Mouse (Mus musculus): ENCODE data around the gene Arpc1b.
"Not testable (repeated sequence)": the region's sequence is repeated elsewhere in the genome, so short reads cannot be mapped to it uniquely, and the experiment has no call there.

Arpc1b gene

DNA sequence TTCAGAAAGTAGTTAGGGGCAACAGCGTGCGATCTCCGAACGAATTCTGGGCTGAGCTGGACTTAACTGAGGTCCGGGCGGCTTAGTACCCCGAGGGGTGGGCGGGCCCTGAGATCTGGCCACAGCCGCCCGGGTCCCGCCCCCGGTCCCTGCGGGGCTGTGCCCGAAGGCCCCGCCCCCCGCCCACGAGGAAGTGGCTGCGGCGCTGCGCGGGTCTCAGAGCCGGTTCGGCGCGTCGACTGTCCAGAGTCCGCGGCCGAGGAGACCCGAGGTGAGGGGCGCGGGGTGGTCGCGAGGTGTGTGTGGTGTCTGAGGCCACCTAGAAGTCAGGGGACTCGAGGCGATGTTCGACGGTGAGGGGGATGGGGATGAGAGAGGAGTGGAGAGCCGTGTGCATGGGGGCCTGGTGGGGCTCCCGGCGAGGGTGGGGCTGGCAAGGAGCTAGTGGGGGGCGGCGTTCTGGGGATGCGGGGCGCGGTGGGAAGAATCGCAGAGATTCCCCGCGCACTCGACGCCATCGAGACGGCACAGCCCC lies at the start of gene Arpc1b:
Arpc1b (plus strand) TSS at position 145 of the 535 bp plus-strand sequence.
- DNase-seq (ENCODE audit: low read depth, low spot score) = peak; percentile 26

DNA sequence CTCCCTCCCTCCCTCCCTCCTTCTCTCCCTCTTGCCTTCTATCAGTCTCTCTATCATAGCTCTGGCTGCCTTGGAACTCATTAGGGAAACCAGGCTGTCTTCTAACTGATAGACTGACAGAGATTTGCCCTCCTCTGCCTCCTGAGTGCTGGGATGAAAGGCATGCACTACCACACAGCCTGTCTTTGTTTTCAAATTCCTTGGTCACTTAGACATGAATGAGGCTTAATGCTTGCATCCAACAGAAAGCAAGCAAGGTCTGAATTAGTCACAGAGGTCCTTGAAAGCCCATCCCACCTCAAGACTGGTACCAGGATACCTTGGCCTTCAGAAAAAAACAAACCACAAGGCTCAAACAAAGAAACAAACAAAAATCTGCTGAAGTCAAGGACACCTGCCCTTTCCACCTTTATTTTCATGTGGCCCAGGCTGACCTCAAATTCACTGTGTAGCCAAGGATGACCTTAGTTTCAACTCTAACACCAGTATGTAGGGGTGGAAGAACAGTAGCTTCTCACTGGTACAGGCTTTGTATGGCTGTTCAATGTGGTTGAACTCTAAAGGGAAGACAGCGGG lies 49.2 kb upstream of the Arpc1b start:
- no peak for DNase-seq (ENCODE audit: low read depth, low spot score)

DNA sequence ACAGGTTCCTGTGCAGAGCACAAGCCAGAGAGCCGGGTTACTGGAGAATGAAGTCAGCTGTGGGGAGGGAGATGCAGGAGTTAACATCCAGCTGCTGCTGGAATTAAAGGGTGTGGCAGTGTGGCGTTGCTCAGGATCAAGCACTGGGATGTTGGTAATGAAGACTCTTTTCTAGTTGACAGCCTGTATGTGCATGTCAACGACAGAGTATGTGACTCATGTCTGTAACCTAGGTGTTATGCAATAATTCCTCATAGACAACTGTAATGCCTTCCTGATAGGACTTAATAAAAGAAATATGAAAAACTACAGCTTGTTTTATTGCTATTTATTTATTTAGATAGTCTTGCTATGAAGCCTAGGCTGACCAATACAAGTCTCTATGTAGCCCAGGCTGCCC lies 45.2 kb upstream of the Arpc1b start:
- DNase-seq (ENCODE audit: low read depth, low spot score) = no peak

DNA sequence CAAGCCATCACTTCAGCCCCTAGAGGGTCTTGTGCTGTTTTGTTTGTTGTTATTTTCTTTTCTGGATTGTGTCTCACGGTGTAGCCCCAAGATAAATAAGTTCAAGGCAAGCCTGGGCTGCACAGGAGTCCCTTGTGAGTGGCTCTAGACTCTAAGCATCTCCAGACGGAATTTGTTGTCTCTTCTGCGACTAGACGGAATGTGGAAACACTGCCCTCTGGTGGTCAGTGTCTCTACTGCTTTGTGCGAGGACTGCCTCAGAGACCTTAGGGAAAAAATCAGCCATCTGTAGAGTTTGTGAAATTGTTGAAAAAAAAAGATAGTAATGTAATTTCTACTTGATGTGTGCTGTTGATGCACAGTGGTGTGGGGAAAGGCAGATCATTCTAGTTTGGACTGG lies 44.3 kb upstream of the Arpc1b start:
- peak; percentile 87 for DNase-seq (ENCODE audit: low read depth, low spot score)

DNA sequence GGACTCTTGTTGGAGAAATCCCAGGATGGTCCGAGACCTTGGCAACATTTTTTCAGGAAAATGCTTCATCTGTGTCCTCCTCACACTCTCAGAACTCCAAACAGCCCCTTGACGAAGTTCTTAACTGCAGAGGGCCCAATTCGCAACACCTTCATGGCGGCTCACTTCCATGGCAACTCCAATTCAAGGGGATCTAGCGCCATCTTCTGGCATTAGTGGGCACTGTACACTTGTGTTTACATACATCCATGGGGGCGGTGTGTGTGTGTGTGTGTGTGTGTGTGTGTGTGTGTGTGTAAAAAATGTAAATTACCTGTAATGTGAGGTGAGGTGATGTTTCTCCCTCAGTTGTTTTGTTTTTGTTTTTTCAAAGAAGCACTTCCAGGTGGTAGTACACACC lies 42.7 kb upstream of the Arpc1b start:
- no peak for DNase-seq (ENCODE audit: low read depth, low spot score)

DNA sequence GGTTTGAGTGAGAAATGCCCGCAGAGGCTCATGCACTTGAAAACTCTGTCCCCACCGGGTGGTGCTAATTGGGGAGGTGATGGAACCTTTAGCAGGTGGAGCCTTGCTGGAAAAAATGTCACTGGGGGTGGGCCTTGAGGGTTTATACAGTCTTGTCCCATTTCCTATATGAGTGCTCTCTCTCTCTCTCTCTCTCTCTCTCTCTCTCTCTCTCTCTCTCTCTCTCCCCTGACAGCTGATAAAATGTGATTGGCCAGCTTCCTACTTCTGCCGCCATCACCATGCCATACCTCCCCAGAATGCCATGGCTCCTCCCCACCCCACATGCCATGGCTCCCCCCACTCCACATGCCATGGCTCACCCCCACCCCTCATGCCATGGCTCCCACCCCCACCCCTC lies 38.9 kb upstream of the Arpc1b start:
- DNase-seq (ENCODE audit: low read depth, low spot score) = no peak

DNA sequence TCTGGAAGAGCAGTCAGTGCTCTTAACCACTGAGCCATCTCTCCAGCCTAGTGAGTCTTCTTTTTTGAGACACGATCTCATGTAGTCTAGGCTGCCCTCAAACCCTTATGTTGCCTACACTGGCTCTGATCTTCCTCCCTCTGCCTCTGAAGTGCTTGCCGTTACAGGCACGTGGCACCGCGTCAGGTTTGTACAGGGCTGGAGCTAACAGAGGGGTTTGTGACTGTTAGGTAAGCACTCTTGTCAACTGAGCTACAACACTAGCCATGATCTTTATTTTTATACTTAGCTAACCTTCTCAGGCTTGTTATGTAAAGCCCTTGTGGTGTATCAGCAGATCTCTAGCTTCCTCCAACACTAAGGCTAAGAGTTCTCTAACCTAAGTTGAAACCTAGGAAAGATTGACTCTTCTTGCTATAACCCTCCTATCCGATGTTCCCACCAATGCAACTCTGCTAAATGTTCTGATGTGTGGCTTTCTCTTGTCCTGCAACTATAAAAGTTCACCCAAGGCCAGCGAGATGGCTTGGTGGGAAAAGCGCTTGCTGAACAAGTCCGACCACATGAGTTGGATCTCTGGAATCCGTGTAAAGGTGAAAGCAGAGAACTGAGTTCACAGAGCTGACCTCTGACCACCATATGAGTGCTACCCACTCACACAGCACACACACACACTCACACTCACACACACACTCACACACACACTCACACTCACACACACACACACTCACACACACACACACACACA lies 32.0 kb upstream of the Arpc1b start:
- DNase-seq (ENCODE audit: low read depth, low spot score) = no peak

DNA sequence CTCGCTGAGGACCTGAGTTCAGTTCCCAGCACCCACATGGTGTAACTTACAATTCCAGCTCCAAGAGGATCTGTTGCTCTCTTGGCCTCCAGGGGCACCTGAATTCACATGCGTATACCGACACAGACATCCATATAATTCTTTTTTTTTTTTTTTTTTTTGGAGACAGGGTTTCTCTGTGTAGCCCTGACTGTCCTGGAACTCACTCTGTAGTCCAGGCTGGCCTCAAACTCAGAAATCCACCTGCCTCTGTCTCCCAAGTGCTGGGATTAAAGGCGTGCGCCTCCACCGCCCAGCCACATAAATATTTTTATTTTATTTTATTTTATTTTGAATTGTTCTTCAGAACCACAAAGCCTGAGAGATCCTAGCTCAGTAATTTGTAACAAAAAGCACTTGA lies 30.8 kb upstream of the Arpc1b start:
- DNase-seq (ENCODE audit: low read depth, low spot score) = not testable (repeated sequence)

DNA sequence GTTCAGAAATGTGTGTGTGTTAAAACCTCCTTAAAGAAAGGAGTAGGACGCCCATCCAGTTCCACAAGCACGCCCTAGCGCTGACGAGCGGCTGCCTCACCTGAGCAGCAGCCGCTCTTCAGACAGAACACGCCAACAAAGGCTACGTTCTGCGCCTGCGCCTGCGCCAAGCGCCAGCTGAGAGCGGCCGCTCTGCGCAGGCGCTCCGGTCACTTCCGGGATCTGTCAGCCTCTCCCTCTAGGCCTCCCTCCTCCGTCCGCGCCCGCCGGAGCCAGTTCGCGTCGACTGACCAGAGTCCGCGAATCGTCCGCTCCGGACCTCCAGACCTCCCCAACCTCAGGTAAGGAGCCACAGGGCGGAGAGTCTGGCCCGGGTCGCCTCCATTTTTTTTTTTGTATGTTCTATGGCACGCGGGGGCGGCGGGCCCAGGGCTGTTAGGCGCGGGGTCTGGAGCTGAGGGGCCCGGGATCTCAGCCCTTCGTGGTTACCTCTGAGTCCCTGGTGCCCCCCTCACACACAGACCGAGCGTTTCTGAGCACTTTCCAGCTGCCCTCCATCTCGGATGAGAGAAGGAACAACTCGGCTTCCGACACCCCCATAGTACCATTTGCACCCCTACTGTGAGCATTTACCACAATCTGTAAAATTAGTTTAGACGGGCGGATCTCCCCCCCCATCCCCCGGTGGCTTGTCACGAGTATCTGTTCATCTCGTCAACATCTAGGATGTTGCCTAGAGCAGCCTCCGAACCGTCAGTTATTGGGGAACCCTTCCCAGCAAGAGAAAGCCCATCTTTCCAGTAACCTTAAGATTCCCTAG lies 30.2 kb upstream of the Arpc1b start, which contains the start of the genes Arpc1a and Kpna7:
Arpc1a (plus strand) TSS at position 199 of the 820 bp plus-strand sequence.
Kpna7 (minus strand) TSS at position 399 of the 820 bp plus-strand sequence.
- DNase-seq (ENCODE audit: low read depth, low spot score) = peak; percentile 97

DNA sequence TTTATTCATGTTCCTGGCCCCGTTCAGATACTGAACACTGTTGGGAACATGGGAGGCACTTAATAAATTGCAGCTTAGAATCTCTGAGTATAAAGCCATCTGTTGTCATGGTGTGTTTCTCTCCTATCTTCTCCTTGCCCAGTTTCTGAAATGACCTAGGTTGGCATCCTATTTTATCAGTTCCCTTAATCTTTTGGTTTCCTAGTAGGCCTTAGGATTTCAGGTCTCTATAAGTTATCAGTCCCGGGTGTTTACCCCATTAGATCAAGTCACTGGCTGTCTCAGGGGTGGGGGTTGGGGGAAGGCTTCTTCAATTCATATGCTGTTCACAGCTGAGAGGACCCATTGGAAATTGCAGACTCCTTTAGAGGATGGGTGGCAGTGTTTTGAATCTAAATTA lies 29.2 kb upstream of the Arpc1b start:
- DNase-seq (ENCODE audit: low read depth, low spot score) = no peak

DNA sequence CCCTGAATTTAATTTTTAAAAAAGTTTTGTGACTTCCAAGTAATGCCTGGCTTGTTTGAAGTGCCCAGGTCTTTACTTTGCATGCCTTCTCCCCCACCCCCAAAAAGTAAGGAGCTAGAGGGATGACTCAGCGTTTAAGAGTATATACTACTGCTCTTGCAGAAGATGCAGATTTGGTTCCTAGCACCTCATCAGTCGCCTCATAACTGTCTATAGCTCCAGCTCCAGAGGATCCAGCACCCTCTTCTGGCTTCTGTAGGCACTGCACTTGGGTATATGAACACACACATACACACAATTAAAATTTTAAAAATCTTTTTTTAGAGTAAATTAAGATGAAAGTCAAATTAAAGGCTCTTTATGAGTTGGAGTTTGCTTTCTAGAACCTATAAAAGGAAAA lies 25.8 kb upstream of the Arpc1b start:
- no peak for DNase-seq (ENCODE audit: low read depth, low spot score)

DNA sequence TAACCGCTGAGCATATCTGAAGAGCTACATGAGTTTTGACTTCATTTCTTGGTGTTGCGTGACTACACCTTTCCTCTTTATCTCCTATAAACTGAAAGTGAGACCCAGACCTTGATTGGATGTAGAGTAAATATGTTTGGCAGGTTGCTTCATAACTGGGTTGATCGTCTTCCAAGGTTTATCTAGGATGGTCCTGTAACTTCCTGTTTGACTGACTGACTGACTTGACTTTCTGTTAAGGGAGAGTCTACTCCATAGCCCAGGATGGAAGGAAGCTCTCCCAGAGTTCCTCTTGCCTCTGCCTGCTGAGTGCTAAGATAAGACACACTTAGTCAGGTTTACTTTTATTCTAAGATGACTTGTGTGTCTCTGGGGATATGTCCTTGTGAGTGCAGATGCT lies 24.1 kb upstream of the Arpc1b start:
- no peak for DNase-seq (ENCODE audit: low read depth, low spot score)

DNA sequence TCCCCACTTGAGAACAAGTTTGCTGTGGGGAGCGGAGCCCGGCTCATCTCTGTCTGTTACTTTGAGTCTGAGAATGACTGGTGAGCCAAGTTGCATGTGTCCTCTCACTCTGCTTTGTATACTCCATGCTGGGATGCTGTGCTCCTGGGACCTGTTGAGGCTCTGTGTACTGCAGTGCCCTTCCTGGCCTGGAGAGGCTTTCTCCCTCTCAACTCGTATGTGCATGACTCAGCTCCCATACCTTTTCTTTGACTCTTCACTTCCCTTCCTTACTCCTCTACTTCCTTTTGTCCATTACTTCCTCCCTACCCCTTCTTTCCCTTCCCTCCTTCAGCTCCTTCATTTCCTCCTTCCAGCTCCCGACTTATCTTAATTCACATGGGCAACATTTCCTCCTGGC lies 17.8 kb upstream of the Arpc1b start:
- no peak for DNase-seq (ENCODE audit: low read depth, low spot score)

DNA sequence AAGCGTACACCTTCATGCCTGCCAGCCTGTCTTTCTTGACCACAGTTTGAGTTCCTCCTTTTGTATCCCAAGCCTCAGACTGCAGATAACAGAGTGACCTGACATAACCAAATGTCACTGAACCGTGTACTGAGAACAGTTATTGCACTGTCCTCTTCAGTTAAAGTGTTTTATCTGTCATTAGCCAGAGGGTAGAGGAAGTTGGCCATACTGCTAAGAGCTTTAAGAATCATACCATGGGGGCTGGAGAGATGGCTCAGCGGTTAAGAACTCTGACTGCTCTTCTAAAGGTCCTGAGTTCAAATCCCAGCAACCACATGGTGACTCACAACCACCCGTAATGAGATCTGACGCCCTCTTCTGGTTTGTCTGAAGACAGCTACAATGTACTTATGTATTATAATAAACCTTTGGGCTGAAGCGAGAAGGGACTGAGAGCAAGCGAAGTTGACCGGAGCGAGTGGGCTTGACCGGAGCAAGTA lies 15.6 kb upstream of the Arpc1b start:
- DNase-seq (ENCODE audit: low read depth, low spot score) = no peak

DNA sequence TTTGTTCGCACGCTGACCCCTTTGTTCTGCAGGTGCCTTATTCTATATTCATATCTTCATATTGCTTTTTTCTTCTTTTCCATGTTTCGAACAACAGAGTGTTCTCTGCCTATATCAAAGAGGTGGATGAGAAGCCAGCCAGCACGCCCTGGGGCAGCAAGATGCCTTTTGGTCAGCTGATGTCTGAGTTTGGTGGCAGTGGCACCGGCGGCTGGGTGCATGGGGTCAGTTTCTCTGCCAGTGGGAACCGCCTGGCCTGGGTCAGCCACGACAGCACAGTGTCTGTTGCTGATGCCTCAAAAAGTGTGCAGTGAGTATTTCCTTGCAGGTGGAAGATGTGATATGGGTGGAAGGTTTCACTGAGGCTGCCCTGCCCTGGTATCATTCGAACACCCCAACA lies 13.1 kb upstream of the Arpc1b start:
- no peak for DNase-seq (ENCODE audit: low read depth, low spot score)

DNA sequence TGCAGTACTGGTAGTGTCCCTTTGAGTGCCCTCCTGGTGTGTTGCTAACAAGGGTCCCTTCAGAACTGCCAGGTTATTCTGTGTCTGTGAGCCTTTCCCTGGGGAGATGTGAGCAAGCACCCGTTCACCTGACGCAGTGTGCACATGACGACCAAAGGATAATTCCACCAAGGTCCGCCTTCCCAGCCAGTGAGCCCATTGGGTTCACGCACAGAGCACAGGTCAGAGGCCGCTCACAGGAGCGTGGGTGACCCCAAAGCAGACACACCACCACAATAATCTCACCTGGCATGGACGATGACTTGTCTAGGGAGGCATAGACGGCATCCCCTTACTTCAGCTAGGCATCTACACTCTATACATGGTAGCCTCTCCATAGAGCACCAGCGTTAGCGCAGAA lies 12.6 kb upstream of the Arpc1b start:
- DNase-seq (ENCODE audit: low read depth, low spot score) = not testable (repeated sequence)

DNA sequence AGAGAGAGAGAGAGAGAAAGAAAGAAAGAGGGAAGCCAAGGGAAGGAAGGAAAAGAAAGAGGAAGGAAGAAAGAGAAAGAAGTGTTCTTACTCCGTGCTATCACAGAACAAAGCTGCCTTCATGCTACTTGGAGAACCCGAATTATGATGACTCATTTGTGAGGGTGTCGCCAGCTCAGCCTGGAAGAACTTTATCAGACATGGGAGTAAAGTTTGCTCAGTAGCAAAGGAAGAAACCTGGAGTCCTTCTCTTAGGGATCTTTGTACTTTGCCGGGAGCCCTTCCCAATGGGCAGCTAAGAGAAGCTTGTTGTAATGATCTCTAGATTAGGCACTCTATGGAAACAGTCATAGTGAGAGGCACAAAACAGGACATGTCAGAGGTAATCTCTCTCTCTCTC lies 11.3 kb upstream of the Arpc1b start:
- DNase-seq (ENCODE audit: low read depth, low spot score) = peak; percentile 66

DNA sequence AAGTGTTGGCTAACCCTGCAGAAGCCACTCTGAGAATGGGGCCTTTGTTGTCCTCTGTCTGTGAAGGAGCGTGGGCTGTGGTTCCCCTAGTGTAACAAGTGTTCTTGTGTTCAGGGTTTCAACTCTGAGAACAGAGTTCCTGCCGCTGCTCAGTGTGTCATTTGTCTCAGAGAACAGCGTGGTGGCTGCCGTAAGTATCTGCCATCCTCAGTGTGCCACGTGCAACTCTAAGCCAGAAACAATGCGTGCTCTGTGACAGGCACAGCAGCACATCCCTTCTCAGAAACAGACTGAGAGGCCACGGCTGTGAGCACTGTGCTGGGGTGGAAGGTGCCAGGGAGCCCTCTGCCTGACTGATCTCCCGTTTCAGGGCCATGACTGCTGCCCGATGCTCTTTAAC lies 9.7 kb upstream of the Arpc1b start:
- DNase-seq (ENCODE audit: low read depth, low spot score) = peak; percentile 93

DNA sequence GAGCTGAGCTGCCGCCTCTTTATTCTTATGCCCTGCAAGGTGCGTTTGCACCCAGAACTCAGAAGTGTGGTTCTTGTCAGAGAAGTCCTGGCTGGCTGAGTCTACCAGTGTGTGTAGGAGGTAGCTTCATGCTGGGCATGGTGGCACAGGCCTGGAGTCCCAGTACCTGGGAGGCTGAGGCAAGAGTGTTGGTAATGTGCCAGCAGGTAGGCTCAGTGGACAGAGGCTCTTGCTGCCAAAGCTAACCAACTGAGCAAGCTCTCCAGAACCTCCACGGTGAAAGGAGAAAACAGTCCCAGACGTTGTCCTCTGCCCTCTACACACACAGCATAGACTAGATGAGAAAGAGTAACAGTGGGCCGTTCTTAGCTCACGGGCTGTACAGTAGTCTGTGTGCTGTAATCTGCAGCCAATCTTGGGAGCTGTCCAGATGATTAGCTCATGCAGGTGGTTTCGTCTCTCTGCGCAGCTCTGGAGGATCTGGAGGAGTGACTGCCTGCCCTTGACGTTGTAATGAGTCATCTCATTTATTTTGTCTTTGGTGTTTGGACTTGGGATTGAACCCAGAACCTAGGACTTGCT lies 8.2 kb upstream of the Arpc1b start:
- DNase-seq (ENCODE audit: low read depth, low spot score) = peak; percentile 39

DNA sequence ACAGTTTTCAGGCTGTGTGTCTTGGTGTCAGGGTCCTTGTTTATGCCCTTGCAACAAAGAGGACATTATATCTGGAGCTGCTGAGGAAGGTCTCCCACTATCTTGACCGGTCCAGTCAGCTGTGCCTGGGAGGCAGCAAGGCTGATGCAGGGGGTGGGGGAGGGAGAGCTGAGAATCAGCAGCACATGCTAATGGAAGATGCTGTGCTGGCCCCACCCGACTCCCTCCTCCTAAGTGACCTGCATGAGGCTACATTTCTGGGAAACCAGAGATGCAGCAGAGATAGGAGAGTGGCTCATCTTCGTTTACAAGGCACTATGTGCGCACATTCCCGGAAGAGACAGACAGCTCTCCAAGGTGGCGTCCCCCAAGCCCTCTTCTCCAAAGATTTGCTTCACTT lies 3.6 kb upstream of the Arpc1b start:
- DNase-seq (ENCODE audit: low read depth, low spot score) = no peak

DNA sequence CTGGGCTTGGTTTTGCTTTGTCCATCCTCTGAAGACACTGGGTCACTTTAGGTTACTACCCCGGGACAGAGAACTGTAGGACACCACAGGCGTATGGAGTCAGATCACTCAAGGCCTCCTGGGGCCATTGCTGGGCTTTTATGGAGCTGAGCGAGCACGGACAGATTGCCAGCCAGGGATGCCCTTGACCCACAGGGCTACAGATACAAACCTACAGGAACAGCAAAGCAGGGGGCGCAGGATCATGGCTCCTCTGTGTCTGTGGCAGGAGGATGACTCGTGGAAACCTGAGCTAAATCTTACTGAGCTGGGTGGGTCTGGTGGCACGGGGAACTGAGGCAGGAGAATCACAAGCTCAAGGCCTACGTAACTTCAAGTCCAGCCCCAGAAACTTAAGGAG lies 1.4 kb upstream of the Arpc1b start:
- no peak for DNase-seq (ENCODE audit: low read depth, low spot score)

DNA sequence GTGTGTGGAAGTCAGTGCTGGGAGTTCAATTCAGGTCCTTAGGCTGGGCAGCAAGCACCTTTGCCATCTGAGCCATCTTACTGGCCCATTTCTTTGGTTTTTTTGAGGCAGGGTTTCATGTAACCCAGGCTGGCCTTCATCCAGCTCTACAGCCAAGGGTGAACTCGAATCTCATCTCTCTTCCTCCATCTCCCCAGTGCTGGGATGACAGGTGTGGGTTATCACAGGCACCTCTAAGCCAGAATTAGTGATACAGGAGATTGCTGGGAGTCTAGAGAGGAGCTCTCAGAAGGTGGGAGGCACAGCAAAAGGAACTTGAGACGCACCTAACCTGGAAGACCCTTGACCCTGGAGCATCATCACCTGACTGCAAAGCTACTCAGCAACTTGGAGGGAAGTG lies 599 bp upstream of the Arpc1b start:
- no peak for DNase-seq (ENCODE audit: low read depth, low spot score)

All from brain, adult 2 months (tissue).